Mouse (Mus musculus) gastrocnemius, postnatal 25 days (tissue): ENCODE data around the gene Eapp. TPM values are rescaled to one million over a fixed set of nuclear protein-coding genes. Genes with fewer than 3 reads are reported as not detected.

Source experiments
- DNase-seq: peaks from one replicate; pipeline ENCODE4 v3.0.0; 2022
- microRNA-seq, 2 experiments: library from miRNA; unstranded; fragments of <30 nt; microRNA quantifications; one replicate each; pipeline ENCODE4 v1.2.0; 2021; ENCODE audit warnings: borderline replicate concordance in 2 of 2
- total RNA-seq, 2 experiments: library from RNA; stranded (reverse); gene quantifications; 1 replicate in 1 of 2; 2 replicates in 1 of 2; pipeline ENCODE4 v1.2.3; 2021

The Eapp gene
- total RNA-seq, 2 experiments from 2014 or later = 16.3 to 18.7 TPM

GRCm38 (mm10) chr12:54637033-54637432 lies 58.7 kb downstream of the Eapp start:
- no peak for DNase-seq

- DNase-seq = no peak
Measured at GRCm38 (mm10) chr12:54632141-54632540, 63.6 kb downstream of the Eapp start.

GRCm38 (mm10) chr12:54621942-54622341 lies 73.8 kb downstream of the Eapp start:
- DNase-seq = no peak

Small RNA genes lying within 50 kb of the gene (microRNA-seq; reads per million reads assigned to microRNA genes)
- 0 reads per million in 2 experiments for gene Mir1892

Other genes with a start within 250 kb of the Eapp start
- 10 to 100 TPM; 17.0 to 17.9 TPM for gene Sptssa, start 39.3 kb downstream of the Eapp start, total RNA-seq
- gene Snx6, start 99.8 kb upstream of the Eapp start, total RNA-seq = 10 to 100 TPM; 17.2 to 18.6 TPM
- gene Cfl2, start 167.0 kb upstream of the Eapp start, total RNA-seq = 100 to 1,000 TPM; 511 to 548 TPM